Comparison of ENCODE assay signal across 4 mouse cellular contexts in genomic region chr14:53273218-53273617, GRCm38 (mm10).
A peak's percentile ranks its signal among the peaks of the same experiment; 100 is the strongest.
DNase-seq lines count a peak whose midpoint lies in the region; ATAC-seq and TF ChIP-seq lines count a peak whose summit lies in the region.
"Not testable (repeated sequence)": the region's sequence is repeated elsewhere in the genome, so short reads cannot be mapped to it uniquely, and the experiment has no call there.

No protein-coding gene starts in this region.

- CTCF ChIA-PET in Patski (lab: Charles Lee): not testable (repeated sequence)

- not testable (repeated sequence) for DNase-seq in Patski (ENCODE audit: low read depth, low spot score)

- not testable (repeated sequence) for H3K27me3 ChIP-seq in Patski

- peak; percentile 44 for ATAC-seq in Patski
- peak; percentile 85 for ATAC-seq in common myeloid progenitor, adult 5-6 weeks (replicated peaks; ENCODE audit: low read depth, poor library complexity, severe bottlenecking)
- ATAC-seq in hematopoietic stem cell, adult 5-6 weeks (replicated peaks in 1 of 2; ENCODE audit: insufficient read depth in 1 of 2, low FRiP score in 2 of 2, low TSS enrichment in 1 of 2, low read depth in 1 of 2, poor library complexity in 2 of 2, severe bottlenecking in 2 of 2): peak; percentile 56 to 62; a peak in 3 of 4 replicates
- peak; percentile 84 for ATAC-seq in megakaryocyte progenitor cell, adult 5-6 weeks (replicated peaks; ENCODE audit: poor library complexity)

- in situ Hi-C loops in Patski (cut with MboI; ENCODE audit: low pct_unique_long_range_greater_than_20kb): not testable (repeated sequence)

- TF ChIP-seq CTCF in Patski (IDR thresholded peaks at IDR 0.05): not testable (repeated sequence)

- POLR2A ChIA-PET in Patski (lab: Charles Lee): not testable (repeated sequence)
